Mouse (Mus musculus) neutrophil, adult 59 days (primary cell): ENCODE results near the gene 4930513O06Rik. TPM values are rescaled to one million over a fixed set of nuclear protein-coding genes. Genes with fewer than 3 reads are reported as not detected.

ENCODE experiments used
- total RNA-seq, 2 experiments: library from RNA; stranded (reverse); gene quantifications; 1 replicate in 1 of 2; 2 replicates in 1 of 2; pipeline ENCODE4 v1.2.4; 2023

The 4930513O06Rik gene
- total RNA-seq = not detected

DNA sequence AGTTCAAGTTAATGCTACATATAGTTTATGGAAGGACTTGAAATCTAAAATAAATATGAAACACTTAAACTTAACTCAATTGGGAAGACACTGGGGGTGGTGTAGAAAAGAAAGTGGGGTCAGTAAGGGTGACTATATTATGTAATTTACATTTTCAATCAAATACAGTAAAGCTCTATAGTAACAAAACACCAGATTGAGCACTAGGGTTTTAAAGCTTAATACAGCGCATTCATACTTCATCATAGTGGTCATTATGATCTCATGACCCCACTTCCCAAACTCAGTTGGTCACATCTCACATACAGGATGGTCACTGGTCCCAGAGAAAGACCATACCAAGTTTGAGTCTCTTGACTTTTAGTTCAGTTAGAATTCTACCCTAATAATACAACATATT is at the start of gene 4930513O06Rik:
Gene 4930513O06Rik (plus strand): TSS at position 301 of the 400 bp plus-strand sequence.

DNA sequence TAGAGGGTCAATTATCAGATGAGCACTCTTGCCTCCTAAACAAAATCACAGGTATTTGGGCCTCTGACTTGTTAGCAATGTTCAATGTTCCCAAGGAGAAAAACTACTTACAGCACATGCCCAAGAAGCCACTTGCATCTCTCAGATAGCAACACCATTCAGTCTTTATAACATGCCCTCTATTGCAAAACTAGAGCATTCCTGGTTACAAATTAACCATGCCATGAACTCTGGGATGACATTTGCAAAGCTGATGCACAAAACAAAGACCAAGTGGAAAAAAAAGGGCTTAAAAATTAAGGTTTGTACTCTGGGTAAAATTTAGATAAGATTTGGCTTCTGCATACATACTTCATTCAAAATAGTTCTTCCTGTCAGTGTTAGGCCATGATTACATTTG is 966 bp upstream of the 4930513O06Rik start, which contains the start of gene Serpina7:
Gene Serpina7 (minus strand): TSS at position 160 of the 400 bp plus-strand sequence.

Other genes with a start within 250 kb of the 4930513O06Rik start
- not detected for gene Nrk, start 171.8 kb upstream of the 4930513O06Rik start, total RNA-seq
- not detected for gene Serpina7, start 1.0 kb upstream of the 4930513O06Rik start, total RNA-seq
- not detected for gene 4933428M09Rik, start 93.0 kb downstream of the 4930513O06Rik start, total RNA-seq
- gene Mum1l1, start 123.8 kb downstream of the 4930513O06Rik start, total RNA-seq = not detected
- gene Trap1a, start 247.4 kb downstream of the 4930513O06Rik start, total RNA-seq = under 1 TPM in 1 of 2 experiments, not detected in 1; 0.33 TPM